Mouse (Mus musculus): ENCODE results near the gene Adamts20. TPM values are rescaled to one million over a fixed set of nuclear protein-coding genes. Genes with fewer than 3 reads are reported as not detected.

The Adamts20 gene
- polyA plus RNA-seq, 1 experiment from 2014 or later, result 2.4 TPM

DNA sequence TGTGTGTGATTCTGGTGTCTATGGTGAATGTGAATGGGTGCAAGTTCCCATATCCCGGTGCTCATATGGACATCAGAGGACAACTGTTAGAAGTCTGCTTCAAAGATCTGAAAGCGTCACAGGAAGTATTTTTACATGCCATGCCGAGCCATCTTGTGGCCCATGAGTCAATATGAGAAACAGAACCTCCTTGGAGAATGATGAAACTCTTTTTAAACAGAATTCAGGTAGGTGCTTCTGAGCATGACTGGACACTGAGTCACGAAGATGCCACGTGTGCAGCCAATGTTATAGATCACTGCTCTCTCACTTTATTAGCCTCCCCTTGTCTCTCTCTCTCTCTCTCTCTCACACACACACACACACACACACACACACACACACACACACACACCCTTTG, 10.8 kb upstream of the Adamts20 start:
- no peak overlapping the region for H3K4me3 ChIP-seq
- WGBS, result 87% methylated on average over 5 of the region's 5 CpGs
- DNase-seq (ENCODE audit: low spot score), result no peak
- H3K36me3 ChIP-seq, result no peaks in the 10 kb centered on the region
- H3K27me3 ChIP-seq (ENCODE audit: insufficient read depth, poor library complexity, severe bottlenecking), result no peaks in the 10 kb centered on the region
- no peak overlapping the region for H3K27ac ChIP-seq
- no peaks in the 10 kb centered on the region for H3K4me1 ChIP-seq
- H3K9me3 ChIP-seq, result no peaks in the 10 kb centered on the region

DNA sequence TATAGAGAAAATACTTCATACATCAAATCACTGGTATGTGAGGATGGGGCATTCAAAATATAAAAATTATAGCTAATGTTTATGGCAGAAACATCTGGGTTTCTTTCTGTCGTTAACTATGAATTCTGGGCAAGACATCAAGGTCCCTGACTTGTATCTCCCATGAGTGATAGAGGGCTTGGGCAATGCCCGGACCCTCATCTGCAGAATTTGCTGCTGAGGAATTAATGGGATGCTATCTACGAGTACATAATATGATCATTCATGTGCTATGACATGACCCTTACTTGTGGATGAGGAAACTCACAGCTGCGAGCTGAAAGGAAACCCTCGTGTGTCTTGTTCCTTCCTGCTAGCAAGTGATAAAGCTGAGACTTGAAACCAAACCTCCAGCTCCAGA, 5.1 kb upstream of the Adamts20 start:
- H3K36me3 ChIP-seq, result no peaks in the 10 kb centered on the region
- no peaks in the 10 kb centered on the region for H3K27me3 ChIP-seq (ENCODE audit: insufficient read depth, poor library complexity, severe bottlenecking)
- WGBS, result 65% methylated on average over 5 of the region's 5 CpGs
- DNase-seq (ENCODE audit: low spot score), result no peak
- H3K9me3 ChIP-seq, result no peaks in the 10 kb centered on the region
- H3K4me1 ChIP-seq, result no peaks in the 10 kb centered on the region
- H3K4me3 ChIP-seq, result no peak overlapping the region
- H3K27ac ChIP-seq, result no peak overlapping the region

DNA sequence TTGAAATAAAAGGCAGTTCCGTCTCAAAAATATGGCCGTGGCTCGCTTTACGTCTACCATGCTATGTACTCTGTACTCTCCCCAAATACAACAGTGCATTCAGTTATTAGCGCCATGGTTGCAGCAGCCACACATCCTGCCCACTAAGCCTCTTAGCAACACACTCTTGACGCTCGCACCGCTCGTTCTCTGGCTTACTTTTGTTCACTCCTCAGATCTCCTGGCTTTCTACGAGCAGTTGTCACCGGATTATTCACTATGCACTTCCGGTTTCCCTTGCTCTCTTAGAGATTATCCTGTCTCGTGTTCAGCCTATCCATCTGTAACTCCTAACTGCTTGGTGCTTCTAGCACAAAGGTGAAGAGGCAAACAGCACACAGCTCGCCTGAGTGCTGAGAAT, 337 bp downstream of the Adamts20 start:
- H3K27me3 ChIP-seq (ENCODE audit: insufficient read depth, poor library complexity, severe bottlenecking), result no peaks in the 10 kb centered on the region
- no peak overlapping the region for H3K4me3 ChIP-seq
- H3K36me3 ChIP-seq, result no peaks in the 10 kb centered on the region
- no peaks in the 10 kb centered on the region for H3K4me1 ChIP-seq
- no peaks in the 10 kb centered on the region for H3K9me3 ChIP-seq
- no peak for DNase-seq (ENCODE audit: low spot score)
- 84% methylated on average over 14 of the region's 14 CpGs for WGBS
- no peak overlapping the region for H3K27ac ChIP-seq

DNA sequence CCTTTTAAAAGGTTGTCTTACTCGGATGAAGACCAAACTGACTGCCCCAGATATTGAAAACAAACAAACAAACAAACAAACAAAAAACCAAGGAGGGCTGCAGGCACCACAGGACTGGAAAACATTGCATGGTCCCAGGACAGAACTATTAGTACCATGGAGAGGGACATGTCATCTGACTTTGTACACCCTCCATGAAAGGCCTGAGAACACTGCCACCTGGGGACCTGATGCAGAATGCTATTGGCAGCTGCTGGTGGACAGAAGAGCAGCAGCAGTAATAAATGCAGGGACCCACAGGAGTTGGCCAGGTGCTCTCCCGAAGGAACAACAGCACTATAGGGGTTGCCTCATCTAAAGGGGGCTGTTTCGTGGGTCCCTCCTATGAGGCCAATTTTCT, 2.0 kb downstream of the Adamts20 start:
- Histone ChIP-seq H3K36me3 (no peaks in the 10 kb centered on the region), H3K9me3 (no peaks in the 10 kb centered on the region), H3K27ac (no peak overlapping the region), H3K27me3 (ENCODE audit: insufficient read depth, poor library complexity, severe bottlenecking) (no peaks in the 10 kb centered on the region), H3K4me1 (no peaks in the 10 kb centered on the region), H3K4me3 (no peak overlapping the region)
- DNase-seq (ENCODE audit: low spot score), result peak; percentile 80
- WGBS, result 66% methylated on average over 3 of the region's 3 CpGs

DNA sequence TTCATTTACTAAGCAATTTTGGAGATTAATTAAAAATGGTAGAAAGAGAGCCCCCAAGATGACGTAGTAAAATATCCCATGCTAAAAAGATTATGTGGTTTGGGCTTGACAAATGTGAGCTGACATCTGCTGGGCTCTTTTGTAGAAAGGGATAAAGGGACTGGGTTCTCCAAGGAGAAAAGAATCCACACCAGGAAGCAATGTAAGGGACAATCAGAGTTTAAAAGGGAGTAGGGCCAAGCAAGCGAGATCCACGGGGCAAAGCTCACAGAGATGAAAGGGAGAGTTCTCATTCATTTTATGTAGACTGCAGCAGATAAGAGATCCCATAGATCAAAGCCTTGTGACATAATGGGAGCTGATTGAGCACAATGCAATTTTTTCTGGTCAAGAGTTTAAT, 3.0 kb downstream of the Adamts20 start:
- Histone ChIP-seq H3K4me3 (no peak overlapping the region), H3K4me1 (no peaks in the 10 kb centered on the region), H3K36me3 (no peaks in the 10 kb centered on the region), H3K9me3 (no peaks in the 10 kb centered on the region), H3K27ac (no peak overlapping the region), H3K27me3 (ENCODE audit: insufficient read depth, poor library complexity, severe bottlenecking) (no peaks in the 10 kb centered on the region)
- WGBS, result 59% methylated on average over 3 of the region's 3 CpGs
- DNase-seq (ENCODE audit: low spot score), result no peak

DNA sequence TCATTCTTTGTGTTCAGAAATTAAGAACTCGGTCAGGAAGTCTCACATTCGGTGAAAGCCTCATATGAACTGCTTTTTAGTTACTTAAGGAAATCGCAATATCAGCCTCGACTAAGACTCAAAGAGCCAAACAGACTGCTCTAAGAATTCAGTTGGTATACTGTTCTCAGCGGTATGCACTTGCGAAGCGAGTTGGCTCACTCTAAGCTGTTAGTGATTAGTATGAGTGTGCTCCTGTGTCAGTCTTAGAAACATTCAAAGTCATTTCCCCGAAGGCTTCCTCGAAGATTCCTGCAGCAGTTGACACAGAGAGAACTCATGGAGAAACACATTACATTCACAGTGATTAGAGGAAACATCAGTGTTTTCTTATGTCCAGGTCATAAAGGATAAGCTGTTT, 4.1 kb downstream of the Adamts20 start:
- DNase-seq (ENCODE audit: low spot score), result no peak
- WGBS, result 82% methylated on average over 9 of the region's 9 CpGs
- Histone ChIP-seq H3K27ac (no peak overlapping the region), H3K4me3 (no peak overlapping the region), H3K9me3 (no peaks in the 10 kb centered on the region), H3K27me3 (ENCODE audit: insufficient read depth, poor library complexity, severe bottlenecking) (no peaks in the 10 kb centered on the region), H3K36me3 (no peaks in the 10 kb centered on the region), H3K4me1 (no peaks in the 10 kb centered on the region)

DNA sequence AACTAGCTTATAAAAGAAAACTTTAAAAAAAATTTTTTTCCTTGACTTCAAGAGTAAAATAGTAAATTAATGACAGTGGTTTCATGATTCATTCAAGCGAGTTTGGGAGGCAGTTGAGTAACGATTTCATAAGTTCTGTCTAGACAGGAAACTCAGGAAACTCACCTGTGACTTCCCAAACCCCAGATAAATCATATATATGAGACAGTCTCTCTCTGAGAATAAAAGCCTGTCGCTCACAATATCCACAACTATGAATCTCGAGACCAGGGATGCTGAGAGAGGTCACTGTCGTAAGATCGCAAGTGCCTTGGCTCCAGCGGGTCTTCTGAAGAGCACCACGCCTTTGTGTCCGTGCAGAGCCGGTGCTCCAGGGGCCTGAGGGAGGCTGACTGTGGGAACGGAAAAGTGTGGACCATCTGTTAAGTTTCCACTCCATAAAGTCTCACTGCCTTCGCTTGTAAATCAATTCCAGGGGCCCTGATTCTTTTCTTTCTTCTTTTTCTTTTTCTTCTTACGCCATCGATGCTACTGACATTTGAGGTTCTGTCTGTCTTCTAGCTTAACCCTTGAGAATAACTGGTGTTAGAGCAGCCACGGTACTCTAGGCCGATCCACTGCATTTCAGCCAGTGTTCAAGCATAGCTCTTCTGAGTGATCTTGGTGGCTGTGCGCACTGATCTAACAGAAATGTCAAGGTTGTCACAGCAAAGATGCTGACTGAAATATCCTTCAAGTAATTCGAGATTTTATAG, 7.4 kb downstream of the Adamts20 start:
- WGBS, result 78% methylated on average over 18 of the region's 18 CpGs
- Histone ChIP-seq H3K36me3 (no peaks in the 10 kb centered on the region), H3K4me3 (no peak overlapping the region), H3K9me3 (no peaks in the 10 kb centered on the region), H3K27me3 (ENCODE audit: insufficient read depth, poor library complexity, severe bottlenecking) (no peaks in the 10 kb centered on the region), H3K4me1 (no peaks in the 10 kb centered on the region), H3K27ac (no peak overlapping the region)
- no peak for DNase-seq (ENCODE audit: low spot score)

DNA sequence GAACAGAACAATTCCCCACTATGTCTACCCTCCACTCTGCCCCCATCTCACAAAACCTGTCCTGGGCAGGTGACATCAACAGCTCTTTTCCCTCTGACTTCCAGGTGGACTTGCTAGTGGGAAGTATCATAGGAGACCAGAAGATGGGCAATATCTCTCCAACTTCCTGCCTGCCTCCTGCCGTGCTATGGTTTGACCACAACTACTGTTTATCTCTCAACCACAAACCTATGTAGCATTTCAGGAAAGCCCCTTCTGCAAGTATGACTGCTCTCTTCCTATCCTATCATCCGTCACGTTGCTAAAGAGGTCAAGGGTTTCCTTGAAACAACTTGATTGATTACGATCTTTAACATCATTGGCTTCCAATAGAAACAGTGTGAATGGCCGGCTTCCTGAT, 12.4 kb downstream of the Adamts20 start:
- no peaks in the 10 kb centered on the region for H3K9me3 ChIP-seq
- 76% methylated on average over 5 of the region's 5 CpGs for WGBS
- no peak overlapping the region for H3K27ac ChIP-seq
- H3K36me3 ChIP-seq, result no peaks in the 10 kb centered on the region
- H3K4me3 ChIP-seq, result no peak overlapping the region
- DNase-seq (ENCODE audit: low spot score), result no peak
- no peaks in the 10 kb centered on the region for H3K4me1 ChIP-seq
- H3K27me3 ChIP-seq (ENCODE audit: insufficient read depth, poor library complexity, severe bottlenecking), result no peaks in the 10 kb centered on the region

DNA sequence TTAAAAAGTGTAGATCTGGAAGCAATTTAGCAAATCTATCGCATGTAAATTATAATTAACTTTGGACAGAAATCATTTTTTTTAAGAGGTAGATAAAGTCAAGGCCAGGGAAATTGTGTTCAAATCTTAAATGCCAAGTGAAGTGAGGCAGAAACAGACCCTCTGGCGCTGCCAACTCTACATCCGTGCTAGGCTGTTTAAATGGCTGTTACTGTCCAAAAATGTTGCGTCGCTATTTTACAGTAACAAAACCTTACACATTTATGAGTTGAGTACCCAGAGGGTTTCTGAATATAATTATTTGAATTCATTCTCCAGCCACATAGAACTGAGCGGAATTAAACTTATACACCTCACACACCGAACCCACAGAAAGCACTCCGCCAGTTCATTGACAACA, 13.6 kb downstream of the Adamts20 start:
- H3K27me3 ChIP-seq (ENCODE audit: insufficient read depth, poor library complexity, severe bottlenecking), result no peaks in the 10 kb centered on the region
- no peaks in the 10 kb centered on the region for H3K36me3 ChIP-seq
- H3K27ac ChIP-seq, result no peak overlapping the region
- H3K4me3 ChIP-seq, result no peak overlapping the region
- 92% methylated on average over 8 of the region's 8 CpGs for WGBS
- no peaks in the 10 kb centered on the region for H3K4me1 ChIP-seq
- no peaks in the 10 kb centered on the region for H3K9me3 ChIP-seq
- no peak for DNase-seq (ENCODE audit: low spot score)

DNA sequence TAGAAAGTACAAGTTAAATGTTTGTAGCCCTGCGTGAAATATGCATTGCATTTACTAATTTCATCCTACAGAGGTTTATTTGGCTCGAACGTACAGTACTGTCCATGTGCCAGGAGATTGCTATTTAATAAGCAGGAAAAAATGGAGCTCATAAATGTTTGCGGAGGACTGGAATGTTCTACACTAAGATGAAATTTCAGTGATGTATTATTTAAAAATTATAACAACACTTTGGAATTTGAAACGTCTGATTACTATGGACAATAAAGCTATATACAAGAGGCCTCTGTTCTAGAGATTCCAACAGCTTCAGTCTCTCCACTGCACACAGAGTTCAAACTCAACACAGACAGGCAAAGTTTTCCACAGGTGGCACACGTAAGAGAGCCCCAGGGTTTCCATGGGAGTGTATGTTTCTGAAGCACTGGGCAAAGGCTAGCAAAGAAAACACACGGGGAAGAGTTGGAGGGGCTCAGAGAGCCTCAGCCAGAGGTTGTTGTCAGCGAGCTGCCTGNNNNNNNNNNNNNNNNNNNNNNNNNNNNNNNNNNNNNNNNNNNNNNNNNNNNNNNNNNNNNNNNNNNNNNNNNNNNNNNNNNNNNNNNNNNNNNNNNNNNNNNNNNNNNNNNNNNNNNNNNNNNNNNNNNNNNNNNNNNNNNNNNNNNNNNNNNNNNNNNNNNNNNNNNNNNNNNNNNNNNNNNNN, 20.6 kb downstream of the Adamts20 start:
- H3K4me1 ChIP-seq, result peaks cover 10% of the 10 kb centered on the region
- 58% methylated on average over 8 of the region's 8 CpGs for WGBS
- no peak overlapping the region for H3K4me3 ChIP-seq
- H3K27ac ChIP-seq, result peak overlapping the region; percentile 31
- H3K9me3 ChIP-seq, result no peaks in the 10 kb centered on the region
- H3K36me3 ChIP-seq, result no peaks in the 10 kb centered on the region
- no peak for DNase-seq (ENCODE audit: low spot score)
- H3K27me3 ChIP-seq (ENCODE audit: insufficient read depth, poor library complexity, severe bottlenecking), result no peaks in the 10 kb centered on the region

DNA sequence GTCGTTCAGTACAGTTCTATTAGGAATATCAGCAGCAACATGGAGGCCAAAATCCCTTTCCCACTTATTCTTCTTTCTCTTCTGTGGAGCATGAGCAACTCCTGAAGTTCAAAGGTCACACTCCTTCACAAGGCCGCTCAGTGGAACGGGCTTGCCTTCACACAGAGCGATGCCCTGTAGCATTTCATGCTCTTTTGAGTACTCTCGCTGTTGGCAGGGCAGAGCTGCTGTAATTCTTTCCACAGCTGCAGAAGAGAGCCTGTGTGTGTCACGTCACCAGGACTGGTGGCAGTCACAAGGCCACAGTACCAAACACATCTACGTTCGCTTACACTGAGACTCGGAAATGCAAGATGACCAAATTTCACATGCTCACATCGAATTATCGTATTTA, 21.2 kb downstream of the Adamts20 start:
- Histone ChIP-seq H3K36me3 (no peaks in the 10 kb centered on the region), H3K4me1 (peaks cover 10% of the 10 kb centered on the region), H3K4me3 (no peak overlapping the region), H3K27me3 (ENCODE audit: insufficient read depth, poor library complexity, severe bottlenecking) (no peaks in the 10 kb centered on the region), H3K9me3 (no peaks in the 10 kb centered on the region), H3K27ac (peak overlapping the region; percentile 31; the same call in 1 of the 2 replicates)
- no peak for DNase-seq (ENCODE audit: low spot score)
- WGBS, result 77% methylated on average over 11 of the region's 11 CpGs

DNA sequence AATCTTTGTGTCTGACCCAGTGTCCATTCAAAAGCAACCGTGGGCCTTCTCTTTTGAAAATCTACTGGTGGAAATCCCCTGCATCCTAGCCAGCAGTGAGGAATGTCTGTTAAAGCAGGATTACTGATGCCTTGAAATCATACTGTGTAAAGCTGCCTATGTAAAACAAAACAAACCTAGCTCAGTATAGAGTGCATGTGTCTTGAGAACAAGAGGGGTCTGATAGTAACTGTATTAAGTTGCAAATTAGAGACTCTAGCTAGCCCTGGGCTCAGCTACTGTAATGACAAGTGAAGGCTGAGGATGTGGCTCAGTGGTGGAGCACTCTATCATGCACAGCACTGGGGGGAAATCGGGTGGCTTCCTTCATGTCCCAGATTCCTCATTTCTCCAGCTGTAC, 22.2 kb downstream of the Adamts20 start:
- Histone ChIP-seq H3K27me3 (ENCODE audit: insufficient read depth, poor library complexity, severe bottlenecking) (no peaks in the 10 kb centered on the region), H3K4me3 (no peak overlapping the region), H3K27ac (no peak overlapping the region), H3K9me3 (no peaks in the 10 kb centered on the region), H3K36me3 (no peaks in the 10 kb centered on the region), H3K4me1 (peaks cover 10% of the 10 kb centered on the region)
- DNase-seq (ENCODE audit: low spot score), result no peak
- WGBS, result 53% methylated on average over 2 of the region's 2 CpGs

DNA sequence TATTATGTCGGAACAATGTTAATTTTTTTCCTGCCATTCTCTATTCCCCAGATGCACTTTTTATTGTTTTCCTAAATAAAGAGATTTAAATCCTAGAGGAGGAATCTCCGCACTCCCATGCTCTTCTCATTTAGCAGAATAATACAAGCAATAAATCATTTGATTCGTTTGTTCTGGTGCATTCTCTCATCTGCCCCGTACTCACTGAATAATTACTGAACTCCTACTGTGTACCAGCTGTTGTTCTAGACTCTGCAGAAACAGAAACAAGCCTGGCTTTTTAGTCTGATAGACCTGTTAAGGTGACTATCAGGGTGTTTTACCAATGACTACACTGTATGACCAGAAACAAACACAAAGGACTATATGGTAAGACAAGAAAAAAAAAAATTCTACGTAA, 29.7 kb downstream of the Adamts20 start:
- WGBS, result 90% methylated on average over 5 of the region's 5 CpGs
- no peaks in the 10 kb centered on the region for H3K36me3 ChIP-seq
- no peaks in the 10 kb centered on the region for H3K9me3 ChIP-seq
- no peak for DNase-seq (ENCODE audit: low spot score)
- no peak overlapping the region for H3K4me3 ChIP-seq
- H3K27ac ChIP-seq, result no peak overlapping the region
- H3K4me1 ChIP-seq, result no peaks in the 10 kb centered on the region
- H3K27me3 ChIP-seq (ENCODE audit: insufficient read depth, poor library complexity, severe bottlenecking), result no peaks in the 10 kb centered on the region
